27 mouse cellular contexts compared by ENCODE assay signal in genomic region chr9:123982720-123983119, GRCm38 (mm10). TPM values are rescaled to one million over a fixed set of nuclear protein-coding genes. Genes with fewer than 3 reads are reported as not detected.
DNase-seq lines count a peak whose midpoint lies in the region; ATAC-seq and TF ChIP-seq lines count a peak whose summit lies in the region.
"Had no signal": no experiment of that assay in that cellular context is flagged by ENCODE, and none has a peak within 500 bp of the region (broad histone marks: within the 10 kb centered on the region; RNA-seq: fewer than 3 reads in every experiment).

No protein-coding gene starts in this region.

- H3K79me2 ChIP-seq in MEL (ENCODE audit: control insufficient read depth, insufficient read depth, low read length, poor library complexity) (no peaks in the 10 kb centered on the region), myocyte (ENCODE audit: control insufficient read depth, insufficient read depth) (no peaks in the 10 kb centered on the region)

- no peak for ATAC-seq in hindbrain, embryonic 11.5 days (ENCODE audit: low FRiP score)
- ATAC-seq: activated CD4-positive, CD25-positive, alpha-beta regulatory T cell, adult 4 months; CD4-positive, CD25-positive, alpha-beta regulatory T cell, adult 4 months; Patski had no signal

- H3K27me3 ChIP-seq in MEL (ENCODE audit: control insufficient read depth in 1 of 2, insufficient read depth in 2 of 2, low read length in 2 of 2) (no peaks in the 10 kb centered on the region), myocyte (ENCODE audit: control insufficient read depth, insufficient read depth, insufficient read length) (no peaks in the 10 kb centered on the region)
- no peaks in the 10 kb centered on the region for H3K27me3 ChIP-seq in hindbrain, embryonic 11.5 days (ENCODE audit: control insufficient read depth, insufficient read depth, low read length)
- H3K27me3 ChIP-seq: CH12.LX, Patski had no signal

- H3K9me3 ChIP-seq in MEL (replicated peaks; ENCODE audit: insufficient read depth, low read length) = no peaks in the 10 kb centered on the region
- no peaks in the 10 kb centered on the region for H3K9me3 ChIP-seq in hindbrain, embryonic 11.5 days (ENCODE audit: control insufficient read depth, low read length)
- H3K9me3 ChIP-seq: G1E had no signal

- DNase-seq in heart, adult 11 months = peak; percentile 46
- no peak for DNase-seq in heart, postnatal 10 days
- peak; percentile 29 for DNase-seq in MEL (ENCODE audit: low read depth, low spot score)
- DNase-seq in hindbrain, embryonic 11.5 days (ENCODE audit: low spot score) = no peak
- no peak for DNase-seq in thymus, postnatal 36 days
- DNase-seq: adrenal gland, adult 2 months; adrenal gland, adult 8-10 months; adrenal gland, postnatal 10 days; adrenal gland, postnatal 14 days; adrenal gland, postnatal 25 days; adrenal gland, postnatal 36 days; B cell, adult 2 months; cerebellum, adult 11 months; cerebellum, adult 11-12 months; cerebellum, adult 18-20 months; cerebellum, adult 2 months had no signal

- no peak for TF ChIP-seq POLR2A in MEL (IDR thresholded peaks at IDR 0.05; ENCODE audit: control insufficient read depth in 1 of 2, insufficient read depth in 1 of 2, low read depth in 1 of 2, low read length in 2 of 2, poor library complexity in 1 of 2)
- TF ChIP-seq POLR2A in myocyte (IDR thresholded peaks at IDR 0.05; ENCODE audit: insufficient read length, low read depth) = no peak

- no peak overlapping the region for H3ac ChIP-seq in myocyte (ENCODE audit: control insufficient read depth, insufficient read length)

- H3K9ac ChIP-seq in MEL (ENCODE audit: control insufficient read depth, low read depth, low read length, poor library complexity, severe bottlenecking) = no peak overlapping the region
- H3K9ac ChIP-seq in hindbrain, embryonic 11.5 days (ENCODE audit: low read depth, low read length) = no peak overlapping the region

- no peak for TF ChIP-seq CTCF in MEL (IDR thresholded peaks at IDR 0.05 in 2 of 3, conservative IDR thresholded peaks at IDR 0.05 in 1 of 3; ENCODE audit: control insufficient read depth in 1 of 3, insufficient read depth in 1 of 3, low read depth in 2 of 3, low read length in 3 of 3, poor library complexity in 1 of 3, severe bottlenecking in 1 of 3)

- H3K36me3 ChIP-seq in MEL (ENCODE audit: control insufficient read depth in 1 of 2, insufficient read depth in 2 of 2, low read length in 2 of 2) = peaks cover 0 to 49% of the 10 kb centered on the region in 2 experiments; a peak in 2 of 4 replicates
- H3K36me3 ChIP-seq in myocyte (ENCODE audit: control insufficient read depth, insufficient read depth) = no peaks in the 10 kb centered on the region
- no peaks in the 10 kb centered on the region for H3K36me3 ChIP-seq in hindbrain, embryonic 11.5 days (ENCODE audit: control insufficient read depth, insufficient read depth, low read length)
- H3K36me3 ChIP-seq: G1E had no signal

- TF ChIP-seq RAD21 in MEL (IDR thresholded peaks at IDR 0.05; ENCODE audit: low read depth, low read length) = no peak

- TF ChIP-seq EP300 in MEL (IDR thresholded peaks at IDR 0.05; ENCODE audit: low read depth in 1 of 2, low read length in 2 of 2) = peak; percentile 35 to 54; a peak in 2 of 4 replicates

- 89% methylated on average over 1 of the region's 1 CpGs for WGBS in hindbrain, embryonic 11.5 days

- no peak overlapping the region for H3K4me3 ChIP-seq in MEL (ENCODE audit: control insufficient read depth in 1 of 2, insufficient read depth in 1 of 2, low read depth in 2 of 2, low read length in 2 of 2)
- H3K4me3 ChIP-seq in myocyte = no peak overlapping the region
- no peak overlapping the region for H3K4me3 ChIP-seq in hindbrain, embryonic 11.5 days (ENCODE audit: low read depth, low read length)

- intact Hi-C loops in heart, postnatal 10 days (cut with DNase I) = no loop called here

- no peak overlapping the region for H3K4me2 ChIP-seq in myocyte (ENCODE audit: low read depth)
- H3K4me2 ChIP-seq in hindbrain, embryonic 11.5 days (replicated peaks; ENCODE audit: low read depth, low read length) = no peak overlapping the region

- H3K27ac ChIP-seq in MEL (ENCODE audit: control insufficient read depth, low read depth, low read length) = peak overlapping the region; percentile 78
- H3K27ac ChIP-seq in hindbrain, embryonic 11.5 days (ENCODE audit: low read depth, low read length) = no peak overlapping the region

- H3K4me1 ChIP-seq in MEL (ENCODE audit: control insufficient read depth in 1 of 2, insufficient read depth in 2 of 2, low read length in 2 of 2) = peaks cover 31 to 38% of the 10 kb centered on the region in 2 experiments
- H3K4me1 ChIP-seq in hindbrain, embryonic 11.5 days (replicated peaks; ENCODE audit: control insufficient read depth, insufficient read depth, low read length) = no peaks in the 10 kb centered on the region

TF ChIP-seq in MEL, 35 proteins besides CTCF, POLR2A, EP300 and RAD21:
- no peak for TF ChIP-seq MAFK (IDR thresholded peaks at IDR 0.05; ENCODE audit: borderline replicate concordance, low read depth, low read length)
- 0 out of 2 replicates have a peak, but pooled peaks have one; percentile 7 for TF ChIP-seq ETS1 (IDR thresholded peaks at IDR 0.05; ENCODE audit: low read depth, low read length)
- TF ChIP-seq MEF2A (IDR thresholded peaks at IDR 0.05; ENCODE audit: extremely low read depth, insufficient replicate concordance, low read depth, low read length, poor library complexity, severe bottlenecking) = no peak
- TF ChIP-seq POLR2AphosphoS5 (IDR thresholded peaks at IDR 0.05; ENCODE audit: borderline replicate concordance, low read depth, low read length) = no peak
- peak; percentile 63 for TF ChIP-seq GATA1 (IDR thresholded peaks at IDR 0.05; ENCODE audit: low read depth, low read length)
- no peak for TF ChIP-seq USF1 (IDR thresholded peaks at IDR 0.05; ENCODE audit: low read depth, low read length)
- 0 out of 2 replicates have a peak, but pooled peaks have one; percentile 11 for TF ChIP-seq TCF12 (IDR thresholded peaks at IDR 0.05; ENCODE audit: low read depth, low read length)
- 0 out of 2 replicates have a peak, but pooled peaks have one; percentile 15 for TF ChIP-seq MYB (IDR thresholded peaks at IDR 0.05; ENCODE audit: low read depth, low read length)
- no peak for TF ChIP-seq ZKSCAN1 (IDR thresholded peaks at IDR 0.05; ENCODE audit: low read depth, low read length)

TF ChIP-seq in myocyte, 11 proteins besides CTCF, POLR2A, EP300 and RAD21:
- TF ChIP-seq MYOD1 (IDR thresholded peaks at IDR 0.05; ENCODE audit: control insufficient read depth in 1 of 3, insufficient read length in 2 of 3, low read depth in 2 of 3) (peak in 2 of 3 experiments; percentile 33 to 72), CEBPB (IDR thresholded peaks at IDR 0.05; ENCODE audit: insufficient read depth, poor library complexity, severe bottlenecking) (no peak)

RNA-seq across cellular contexts. Expression of gene Ccr1l1, which starts 4.5 kb away (rescaled TPM):
- not detected for total RNA-seq in heart, postnatal 10 days (2021)
- total RNA-seq in MEL (2012; rRNA removed) = not detected in 2 replicates
- polyA plus RNA-seq in MEL (2012; ENCODE audit: insufficient read depth in 1 of 2, insufficient read length in 2 of 2, low read depth in 1 of 2, low replicate concordance in 2 of 2, missing spikeins in 1 of 2) (not detected), myocyte (2012; fragmentation: generic; extraction: Trizol) (not detected)
- not detected in 2 replicates for polyA plus RNA-seq in hindbrain, embryonic 11.5 days (2014; fragmentation: Nextera tagmentation; extraction: Ambion mirVana)
- total RNA-seq: adrenal gland, adult 18-20 months; adrenal gland, adult 2 months; adrenal gland, adult 8-10 months; adrenal gland, postnatal 10 days; adrenal gland, postnatal 14 days; adrenal gland, postnatal 25 days; adrenal gland, postnatal 36 days; adrenal gland, postnatal 4 days; ES-E14 had no signal
- polyA plus RNA-seq: activated CD4-positive, CD25-positive, alpha-beta regulatory T cell, adult 4 months; adrenal gland, adult 2 months; brain, embryonic 14.5 days; C2C12; CD4-positive, CD25-positive, alpha-beta regulatory T cell, adult 4 months; cerebellum, adult 2 months; G1E; Patski had no signal

RNA-seq across cellular contexts. Expression of gene Ccr1, which starts 14.2 kb away (rescaled TPM):
- 1 to 10 TPM; 1.3 to 1.7 TPM for total RNA-seq in heart, postnatal 10 days (2021)
- total RNA-seq in MEL (2012; rRNA removed) = not detected in 2 replicates
- polyA plus RNA-seq in MEL (2012; ENCODE audit: insufficient read depth in 1 of 2, insufficient read length in 2 of 2, low read depth in 1 of 2, low replicate concordance in 2 of 2, missing spikeins in 1 of 2) = under 1 TPM in 1 of 2 experiments, not detected in 1; 0.07 TPM
- polyA plus RNA-seq in myocyte (2012; fragmentation: generic; extraction: Trizol) = not detected
- polyA plus RNA-seq in hindbrain, embryonic 11.5 days (2014; fragmentation: Nextera tagmentation; extraction: Ambion mirVana) = 0.70 and 1.3 TPM in 2 replicates
- total RNA-seq: ES-E14 had no signal
- polyA plus RNA-seq: Patski had no signal

RNA-seq across cellular contexts. Expression of gene Ccr3, which starts 39.1 kb away (rescaled TPM):
- under 1 TPM in 1 of 2 experiments, not detected in 1; 0.10 TPM for total RNA-seq in heart, postnatal 10 days (2021)
- total RNA-seq in MEL (2012; rRNA removed) = not detected in 2 replicates
- polyA plus RNA-seq in MEL (2012; ENCODE audit: insufficient read depth in 1 of 2, insufficient read length in 2 of 2, low read depth in 1 of 2, low replicate concordance in 2 of 2, missing spikeins in 1 of 2) (not detected), myocyte (2012; fragmentation: generic; extraction: Trizol) (not detected)
- polyA plus RNA-seq in hindbrain, embryonic 11.5 days (2014; fragmentation: Nextera tagmentation; extraction: Ambion mirVana) = 0.14 TPM in 1 of 2 replicates, not detected in the other
- total RNA-seq: adrenal gland, adult 18-20 months; adrenal gland, adult 2 months; adrenal gland, adult 8-10 months; adrenal gland, postnatal 25 days; ES-E14 had no signal
- polyA plus RNA-seq: adrenal gland, adult 2 months; C2C12; cerebellum, adult 2 months; G1E; Patski had no signal

Comparison
In these comparisons a context has a peak if more than half of its experiments do, and no peak if none do; other contexts are left out.
1. DNase-seq: peak in heart, adult 11 months (single experiment) and MEL (single experiment); none in heart, postnatal 10 days (0 of 2), hindbrain, embryonic 11.5 days (single experiment) and thymus, postnatal 36 days (0 of 2).